Comparison of ENCODE assay signal across 10 mouse cellular contexts in the genomic region with DNA sequence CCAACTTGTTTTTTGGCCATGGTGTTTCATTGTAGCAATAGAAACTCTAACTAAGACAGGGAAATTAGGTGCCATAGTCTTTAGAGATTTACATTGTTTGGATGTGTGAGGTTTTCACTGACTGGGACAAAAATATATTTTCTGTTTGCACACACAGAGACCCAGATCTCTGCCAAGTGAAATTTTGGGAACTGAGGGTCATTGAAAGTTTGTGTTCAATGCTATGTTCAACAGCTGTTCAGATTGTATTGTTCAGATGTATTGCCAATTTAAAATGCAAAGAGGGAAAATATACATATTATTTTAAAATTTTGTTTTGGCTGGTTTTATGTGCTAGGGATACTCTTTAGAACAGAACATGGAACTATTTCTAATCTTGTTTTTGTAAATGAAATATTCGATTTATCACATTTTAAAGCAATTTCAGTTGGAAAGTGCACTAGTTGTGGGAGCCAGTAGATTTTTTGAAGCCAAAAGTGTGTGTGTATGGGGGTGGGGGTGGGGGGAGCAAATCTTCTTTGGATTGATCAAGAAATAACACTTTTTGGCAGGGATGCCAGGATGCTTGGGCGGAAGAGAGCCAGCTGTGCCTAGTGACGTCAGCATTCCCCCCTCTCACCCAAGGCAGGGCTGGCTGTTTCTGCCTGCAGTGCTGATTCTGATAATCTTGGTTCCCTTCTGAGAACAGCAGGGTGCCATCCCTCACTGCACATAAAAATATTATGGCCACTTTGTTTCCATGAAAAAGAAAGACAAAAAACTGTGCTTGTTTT. TPM values are rescaled to one million over a fixed set of nuclear protein-coding genes. Genes with fewer than 3 reads are reported as not detected.
DNase-seq lines count a peak whose midpoint lies in the region; ATAC-seq and TF ChIP-seq lines count a peak whose summit lies in the region.
"Had no signal": no experiment of that assay in that cellular context is flagged by ENCODE, and none has a peak within 500 bp of the region (broad histone marks: within the 10 kb centered on the region; RNA-seq: fewer than 3 reads in every experiment).

No protein-coding gene starts in this region.

- H3K27me3 ChIP-seq in kidney, adult 2 months (replicated peaks; ENCODE audit: control insufficient read depth, insufficient read depth, low read length): no peaks in the 10 kb centered on the region
- H3K27me3 ChIP-seq: neural tube, embryonic 15.5 days had no signal

- no peak for ATAC-seq in cerebellum, adult (ENCODE audit: insufficient number of reproducible peaks, low FRiP score, low TSS enrichment)

- no peak for TF ChIP-seq CTCF in kidney, adult 2 months (conservative IDR thresholded peaks at IDR 0.05; ENCODE audit: insufficient read depth, insufficient read length, low read depth, low read length)
- TF ChIP-seq CTCF in olfactory bulb, adult 2 months (IDR thresholded peaks at IDR 0.05; ENCODE audit: insufficient read depth, low read depth, low read length): no peak

- H3K4me1 ChIP-seq in kidney, adult 2 months (ENCODE audit: control insufficient read depth, insufficient read depth, low read length): no peaks in the 10 kb centered on the region
- peaks cover 7% of the 10 kb centered on the region for H3K4me1 ChIP-seq in olfactory bulb, adult 2 months (ENCODE audit: control insufficient read depth, insufficient read depth, low read length)

- H3K4me3 ChIP-seq in kidney, adult 2 months (ENCODE audit: insufficient read depth, low read depth, low read length): no peak overlapping the region
- H3K4me3 ChIP-seq in olfactory bulb, adult 2 months (ENCODE audit: insufficient read depth, low read depth, low read length): no peak overlapping the region
- H3K4me3 ChIP-seq: neural tube, embryonic 15.5 days had no signal

- no peaks in the 10 kb centered on the region for H3K36me3 ChIP-seq in kidney, adult 2 months (ENCODE audit: control insufficient read depth, insufficient read depth, low read length)
- H3K36me3 ChIP-seq: neural tube, embryonic 15.5 days had no signal

- peak; percentile 49 to 54 for DNase-seq in cerebellum, postnatal 10 days
- peak; percentile 14 to 30 for DNase-seq in kidney, postnatal 4 days
- DNase-seq in kidney, adult 2 months: no peak
- peak; percentile 49 for DNase-seq in layer of hippocampus, adult 9-11 months
- DNase-seq in adrenal gland, adult 18-20 months (ENCODE audit: low spot score in 2 of 2): no peak
- no peak for DNase-seq in adrenal gland, postnatal 14 days
- DNase-seq: gastrocnemius, postnatal 36 days had no signal

- no peak overlapping the region for H3K27ac ChIP-seq in kidney, adult 2 months (ENCODE audit: insufficient read depth, low read depth, low read length)
- 0 out of 2 replicates have a peak overlapping the region, but pooled peaks have one; percentile 26 for H3K27ac ChIP-seq in olfactory bulb, adult 2 months (ENCODE audit: insufficient read depth, low read depth, low read length)
- H3K27ac ChIP-seq: neural tube, embryonic 15.5 days had no signal

- TF ChIP-seq POLR2A in kidney, adult 2 months (IDR thresholded peaks at IDR 0.05; ENCODE audit: low read depth, low read length): no peak
- no peak for TF ChIP-seq POLR2A in olfactory bulb, adult 2 months (IDR thresholded peaks at IDR 0.05; ENCODE audit: insufficient read depth, low read depth, low read length)

- WGBS in kidney, adult 2 months: 70% methylated on average over 3 of the region's 3 CpGs
- 22% methylated on average over 3 of the region's 3 CpGs for WGBS in olfactory bulb, adult 2 months

RNA-seq across cellular contexts. Expression of gene Rapgef4, which starts 28.6 kb away (rescaled TPM):
- 6.2 and 6.4 TPM in 2 replicates for polyA plus RNA-seq in kidney, adult 2 months (2012; rRNA removed)
- not detected in 2 replicates for polyA plus RNA-seq in olfactory bulb, adult 2 months (2012; ENCODE audit: insufficient read depth, insufficient read length, low replicate concordance, missing spikeins)
- total RNA-seq in adrenal gland, adult 18-20 months (2021): 100 to 1,000 TPM in 1 of 2 experiments, 10 to 100 TPM in 1; 43.3 to 279 TPM
- 192 and 214 TPM in 2 replicates for total RNA-seq in adrenal gland, postnatal 14 days (2021)

Comparison
In these comparisons a context has a peak if more than half of its experiments do, and no peak if none do; other contexts are left out.
1. DNase-seq: peak in cerebellum, postnatal 10 days (2 of 2), kidney, postnatal 4 days (2 of 2) and layer of hippocampus, adult 9-11 months (single experiment); none in kidney, adult 2 months (single experiment), adrenal gland, adult 18-20 months (0 of 2) and adrenal gland, postnatal 14 days (single experiment).